Mouse (Mus musculus): Measurements from ENCODE around the gene Gm3336. TPM values are rescaled to one million over a fixed set of nuclear protein-coding genes. Genes with fewer than 3 reads are reported as not detected.

Gm3336 gene
- total RNA-seq, 2 experiments from 2014 or later, result 0.53 TPM; not detected in 1

DNA sequence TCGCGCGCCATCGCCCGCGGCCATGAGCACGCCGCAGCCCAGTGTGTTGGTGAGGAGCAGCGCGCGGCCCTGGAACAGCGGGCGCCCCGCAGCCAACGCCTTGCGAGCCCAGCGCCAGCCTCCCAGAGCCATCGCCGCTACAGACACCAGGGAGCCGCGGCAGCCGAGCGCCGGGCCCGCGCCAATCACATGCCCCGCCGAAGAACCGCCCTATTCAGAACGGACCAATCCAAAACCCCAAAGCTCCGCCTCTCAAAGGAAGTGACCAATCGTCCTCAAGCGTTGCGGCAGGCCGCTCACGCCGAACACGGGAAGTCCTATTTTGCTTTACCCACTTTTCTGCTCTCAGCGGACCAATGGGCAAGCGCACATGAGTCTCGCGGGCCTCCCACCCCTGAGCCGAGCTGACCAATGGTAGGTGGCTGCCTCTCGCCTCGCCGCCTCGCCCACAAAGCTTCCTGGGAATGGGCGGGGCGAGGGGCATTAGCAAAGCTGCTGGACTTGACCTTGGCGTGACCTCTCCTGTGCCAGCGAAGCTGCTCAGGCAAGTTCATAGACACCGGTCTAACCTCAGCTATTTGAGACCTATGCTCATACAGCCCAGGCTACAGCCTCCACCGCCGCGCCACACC lies 42.5 kb downstream of the Gm3336 start, which contains the start of gene Mpv17l2:
TSS of gene Mpv17l2 (minus strand) at position 172 of the 632 bp plus-strand sequence.
- DNase-seq (ENCODE audit: low spot score in 2 of 2), result peak; percentile 84 to 85

DNA sequence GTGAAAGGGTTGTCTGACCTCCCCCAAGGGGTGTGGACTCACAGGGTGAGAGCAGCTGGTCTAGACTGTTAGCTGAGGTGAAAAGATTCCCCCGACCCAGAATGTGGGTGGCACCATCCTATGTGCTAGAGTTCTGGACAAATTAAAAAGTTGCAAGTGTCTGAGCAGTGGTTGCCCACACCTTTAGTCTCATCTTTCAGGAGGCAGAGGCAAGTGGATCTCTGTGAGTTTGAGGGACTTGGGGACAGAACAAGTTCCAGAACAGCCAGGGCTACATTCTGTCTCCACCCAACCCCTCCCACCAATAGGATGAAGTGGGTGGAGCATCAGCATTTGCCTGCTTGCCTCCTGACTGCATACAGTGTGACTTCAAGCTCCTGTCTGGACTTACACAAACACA lies 43.8 kb downstream of the Gm3336 start:
- no peak for DNase-seq (ENCODE audit: low spot score in 2 of 2)

DNA sequence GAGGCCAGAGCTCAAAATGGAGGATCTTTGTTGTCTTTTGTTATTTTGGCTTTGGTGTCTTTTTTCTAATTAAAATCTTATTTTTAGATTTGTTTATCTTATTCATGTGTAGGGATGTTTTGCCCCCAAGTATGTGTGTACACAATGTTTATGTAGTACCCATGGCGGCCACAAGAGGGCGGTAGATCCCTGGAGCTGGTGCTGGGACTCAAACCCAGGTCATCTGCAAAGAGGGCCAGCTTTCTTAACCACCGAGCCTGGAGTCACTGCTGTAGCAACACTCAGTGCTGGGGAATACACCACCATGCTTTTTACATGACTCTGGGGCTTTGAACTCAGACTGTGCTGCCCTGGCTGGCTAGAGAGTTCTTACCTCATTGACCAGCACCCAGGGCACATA lies 45.0 kb downstream of the Gm3336 start:
- DNase-seq (ENCODE audit: low spot score in 2 of 2), result peak; percentile 70 to 80

DNA sequence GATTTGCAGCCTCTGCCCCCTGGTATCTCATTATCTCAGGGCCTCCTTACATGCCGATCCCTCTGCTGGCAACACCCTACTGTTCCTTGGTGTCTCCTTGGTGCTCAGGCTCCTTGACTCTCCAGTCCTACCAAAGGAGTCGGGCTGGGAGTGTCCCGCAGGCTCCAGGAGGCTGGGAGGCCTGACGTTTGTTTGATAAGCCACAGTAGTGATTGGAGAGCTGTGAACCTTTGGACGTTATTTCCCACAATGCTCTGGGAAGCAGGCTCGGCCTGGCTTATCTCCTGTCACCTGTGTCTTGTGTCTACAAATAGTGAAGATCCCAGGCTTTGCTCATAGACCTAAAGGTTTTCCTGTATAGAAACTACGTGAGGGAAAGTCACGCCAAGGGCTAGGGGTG lies 45.7 kb downstream of the Gm3336 start:
- DNase-seq (ENCODE audit: low spot score in 2 of 2), result no peak

DNA sequence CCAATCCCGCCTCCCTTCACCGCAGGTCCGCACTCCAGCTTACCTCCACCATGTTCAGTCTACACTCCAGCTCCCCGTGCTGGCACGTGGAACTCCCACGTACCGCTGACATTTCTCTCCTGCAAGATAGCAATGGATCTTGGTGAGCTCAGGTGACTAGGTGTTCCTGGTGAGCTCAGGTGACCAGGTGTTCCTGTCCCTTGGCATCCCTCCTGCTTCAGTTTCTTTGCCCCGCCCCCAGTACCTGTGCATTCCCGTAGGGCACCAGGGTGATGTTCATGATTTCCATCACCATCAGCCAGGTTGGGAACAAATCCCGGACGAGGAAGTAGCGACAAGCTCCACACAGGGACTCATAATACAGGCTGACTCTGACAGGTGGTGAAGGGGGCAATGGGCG lies 46.3 kb downstream of the Gm3336 start:
- no peak for DNase-seq (ENCODE audit: low spot score in 2 of 2)

DNA sequence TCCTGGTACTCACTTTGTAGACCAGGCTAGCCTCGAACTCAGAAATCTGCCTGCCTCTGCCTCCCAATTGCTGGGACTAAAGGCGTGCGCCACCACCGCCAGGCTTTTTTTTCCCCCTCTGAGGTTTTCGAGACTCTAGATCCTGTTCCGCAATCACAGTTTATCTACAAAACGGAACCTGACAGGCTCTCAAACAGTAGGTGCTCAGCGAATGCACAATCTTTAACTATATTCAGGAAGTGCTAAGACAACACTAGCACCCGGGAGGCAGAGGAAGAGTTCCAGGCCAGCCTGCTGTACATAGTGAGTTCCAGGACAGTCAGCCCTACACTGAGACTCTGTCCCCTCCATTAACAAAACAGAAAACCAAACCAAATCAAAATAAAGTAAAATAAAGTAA lies 47.0 kb downstream of the Gm3336 start:
- no peak for DNase-seq (ENCODE audit: low spot score in 2 of 2)

DNA sequence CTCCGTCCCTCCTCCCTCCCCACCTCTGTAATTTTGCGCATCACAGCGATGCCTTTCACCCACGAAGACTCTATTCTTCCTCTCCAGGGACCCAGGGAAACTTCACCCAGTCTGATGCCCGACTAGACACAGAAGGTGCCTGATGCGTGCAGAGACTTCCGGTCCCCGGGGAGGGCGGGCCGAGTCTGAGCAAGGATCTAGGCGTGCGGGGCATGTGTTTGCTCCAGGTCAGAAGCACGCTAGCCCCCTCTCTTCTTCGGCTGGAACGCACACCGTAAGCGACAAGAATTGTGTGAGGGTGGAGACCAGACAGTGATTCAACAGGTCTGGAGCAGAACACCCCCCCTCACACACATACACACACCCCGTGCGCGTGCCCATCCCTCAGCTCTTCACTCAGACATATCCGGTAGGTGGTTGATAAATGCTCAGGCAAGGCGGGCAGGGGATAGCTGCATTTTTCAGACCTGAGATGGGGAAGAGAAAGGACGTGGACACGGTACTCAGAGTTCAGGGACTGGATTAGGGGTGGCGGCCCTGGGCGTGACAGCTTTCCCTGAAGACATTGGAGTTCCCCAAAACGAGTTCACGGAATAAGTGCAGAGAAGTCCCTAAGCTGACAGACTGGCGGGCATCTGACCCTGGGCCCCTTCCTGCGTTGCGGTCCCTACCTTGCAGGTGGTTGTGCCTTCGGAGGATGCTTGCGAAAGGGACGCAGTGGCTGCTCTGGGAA lies 47.7 kb downstream of the Gm3336 start:
- no peak for DNase-seq (ENCODE audit: low spot score in 2 of 2)

DNA sequence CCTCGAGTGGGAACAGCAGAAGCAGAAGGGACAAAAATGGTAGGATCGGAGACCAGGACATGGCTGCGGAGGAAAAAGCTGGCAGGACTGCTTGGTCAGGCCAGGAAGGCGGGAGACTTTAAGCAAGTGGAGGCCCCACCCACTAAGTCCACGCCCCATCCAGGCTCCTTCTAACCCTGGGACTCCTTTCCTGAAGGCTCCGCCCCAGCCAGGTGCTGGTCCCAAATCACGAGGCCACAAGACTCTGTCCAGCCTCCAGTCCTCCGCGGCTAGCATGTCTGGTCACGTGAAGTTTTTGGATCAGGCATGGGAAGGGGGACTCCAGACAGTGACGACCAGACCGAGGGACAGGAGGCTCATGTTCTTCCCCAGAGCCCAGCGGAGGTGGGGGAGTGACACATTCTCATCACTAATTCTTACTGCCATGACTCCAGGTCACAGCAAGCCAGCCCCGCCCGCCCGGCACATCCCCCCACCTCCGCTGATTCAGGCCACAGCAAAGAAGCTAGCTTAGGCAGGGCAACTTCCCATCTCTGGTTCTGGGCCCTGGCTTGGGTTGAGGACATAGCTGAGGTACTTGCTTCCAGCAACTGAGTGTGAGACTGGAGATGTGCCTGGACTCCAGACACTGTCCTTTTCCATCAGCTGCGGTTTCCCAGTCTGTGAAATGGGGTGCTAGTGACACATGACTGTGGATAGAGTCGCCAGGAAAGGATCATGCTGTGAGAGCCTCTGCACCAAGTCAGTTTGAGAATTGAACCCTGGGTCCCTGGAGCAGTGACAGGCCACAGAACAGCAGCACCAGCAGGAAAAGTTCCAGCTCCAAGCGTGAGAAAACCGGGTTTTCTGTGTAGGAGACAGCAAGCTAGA lies 48.5 kb downstream of the Gm3336 start:
- DNase-seq (ENCODE audit: low spot score in 2 of 2), result peak; percentile 61 to 63

DNA sequence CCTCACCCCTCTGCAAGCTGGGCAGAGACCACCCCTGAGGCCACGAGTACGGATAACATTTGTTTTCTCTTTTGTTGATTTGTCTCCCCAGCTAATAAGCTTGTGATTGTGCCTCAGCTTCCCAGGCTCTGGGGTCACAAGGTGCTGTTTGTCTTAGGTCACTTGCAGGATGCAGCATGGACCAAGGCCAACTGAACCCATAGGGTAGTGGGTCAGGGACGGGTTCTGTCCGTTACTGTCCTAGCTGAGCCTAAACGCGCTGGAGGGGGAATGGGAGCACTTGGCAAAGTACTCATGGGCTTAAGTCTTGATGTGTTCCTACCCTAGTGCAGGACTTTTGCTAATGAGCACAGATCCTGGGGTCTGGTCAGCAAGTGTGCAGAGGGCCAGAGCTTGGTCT lies 49.2 kb downstream of the Gm3336 start:
- no peak for DNase-seq (ENCODE audit: low spot score in 2 of 2)

DNA sequence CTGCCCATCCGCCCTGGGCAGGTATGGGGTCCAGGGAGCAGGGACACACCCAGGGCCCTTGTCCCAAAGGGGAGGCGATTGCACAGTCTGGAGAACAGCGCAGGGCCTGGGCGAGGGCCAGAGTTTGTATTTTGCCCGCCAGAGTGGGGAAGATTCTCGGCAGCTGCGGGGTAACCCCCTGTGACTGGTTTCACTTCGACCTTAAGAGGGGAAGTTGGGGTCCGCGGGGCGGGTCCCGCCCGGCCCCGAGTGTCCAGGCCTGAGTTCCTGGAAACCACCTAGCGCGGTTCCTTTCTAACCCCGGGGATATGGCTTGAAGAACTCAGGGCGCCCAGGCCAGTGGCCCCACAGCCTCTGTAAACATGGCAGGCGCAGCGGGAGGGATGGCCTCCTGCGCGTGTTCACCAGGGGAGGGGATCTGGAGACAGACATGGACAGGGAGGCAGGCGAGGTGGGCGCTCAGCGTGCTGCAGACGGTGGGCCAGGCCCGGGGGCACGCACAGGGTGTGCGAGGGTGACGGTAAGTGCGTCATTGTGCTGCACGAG lies 50.0 kb downstream of the Gm3336 start:
- no peak for DNase-seq (ENCODE audit: low spot score in 2 of 2)

DNA sequence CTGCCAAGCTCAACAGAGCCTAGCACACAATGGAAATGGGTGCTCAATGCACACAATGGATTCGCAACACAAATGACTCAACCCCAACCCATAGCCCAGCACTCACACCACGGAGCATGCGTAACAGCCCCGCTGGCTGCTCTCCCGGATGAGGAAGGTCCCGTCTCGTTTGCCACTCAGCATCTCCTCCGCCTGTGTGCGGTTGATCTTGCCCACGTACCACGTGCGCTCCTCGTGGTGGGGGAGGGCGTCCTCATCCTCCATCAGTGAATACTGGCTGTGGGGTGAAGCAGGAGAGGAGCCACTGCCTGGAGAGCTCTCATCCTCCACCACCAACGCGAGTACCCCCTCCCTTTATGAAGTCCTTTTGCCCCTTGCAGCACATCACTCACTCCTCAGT lies 50.6 kb downstream of the Gm3336 start:
- no peak for DNase-seq (ENCODE audit: low spot score in 2 of 2)

DNA sequence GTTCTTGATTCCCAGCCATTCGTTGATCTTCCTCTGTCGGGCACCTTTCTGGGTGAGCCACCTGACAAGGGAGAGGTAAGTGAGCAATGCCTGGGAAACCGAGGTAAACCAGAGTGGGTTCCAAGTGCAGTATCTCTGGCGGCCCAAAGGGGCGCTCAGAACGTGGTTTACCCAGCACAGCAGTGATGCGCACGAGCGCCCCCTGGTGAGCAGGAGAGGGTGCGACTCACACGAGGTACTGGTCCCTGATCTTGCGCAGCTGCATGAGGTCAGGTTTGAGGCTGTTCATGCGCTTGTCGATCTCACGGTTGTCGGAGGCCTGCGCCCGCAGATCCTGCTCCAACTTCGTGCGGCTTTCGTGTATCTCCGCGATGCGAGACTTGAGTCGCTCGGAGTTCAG lies 51.0 kb downstream of the Gm3336 start:
- DNase-seq (ENCODE audit: low spot score in 2 of 2), result peak; percentile 96 to 98

DNA sequence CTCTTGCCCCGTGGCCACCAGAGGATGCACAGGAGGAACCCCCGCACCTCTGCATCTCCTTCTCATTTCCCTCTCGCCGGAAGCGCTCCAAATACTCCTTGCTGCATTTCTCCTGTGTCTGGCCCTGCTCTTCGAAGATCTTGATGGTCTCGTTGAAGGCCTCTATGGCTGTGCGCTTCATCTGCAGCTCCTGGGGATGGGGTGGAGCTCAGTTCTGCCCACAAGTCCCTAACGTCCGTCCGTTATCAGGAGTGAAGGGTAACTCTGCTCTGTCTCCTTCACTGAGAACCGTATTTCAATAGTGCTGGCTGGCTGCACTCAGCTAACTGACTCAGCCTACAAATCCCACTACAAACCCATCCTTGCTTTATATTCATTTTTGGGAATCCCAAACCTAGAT lies 51.5 kb downstream of the Gm3336 start:
- no peak for DNase-seq (ENCODE audit: low spot score in 2 of 2)

DNA sequence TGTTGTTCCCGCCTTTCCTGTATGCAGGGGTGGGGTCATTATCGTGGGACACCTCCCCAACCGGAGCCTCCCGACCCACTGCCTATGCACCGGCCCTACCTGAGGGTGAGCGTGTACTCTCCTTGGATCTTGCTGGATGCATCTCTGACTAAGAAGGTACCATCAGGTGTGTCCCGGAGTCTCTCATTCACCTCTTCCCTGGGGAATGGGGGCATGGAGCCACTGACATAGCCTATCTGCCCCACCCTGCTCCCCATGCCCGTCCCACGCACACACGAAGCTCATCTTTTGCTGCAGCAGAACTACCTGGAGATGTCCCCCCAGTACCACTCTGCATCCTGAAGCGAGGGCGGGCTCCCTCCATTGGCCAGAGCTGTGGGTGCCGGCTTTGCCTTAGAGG lies 52.4 kb downstream of the Gm3336 start:
- no peak for DNase-seq (ENCODE audit: low spot score in 2 of 2)

DNA sequence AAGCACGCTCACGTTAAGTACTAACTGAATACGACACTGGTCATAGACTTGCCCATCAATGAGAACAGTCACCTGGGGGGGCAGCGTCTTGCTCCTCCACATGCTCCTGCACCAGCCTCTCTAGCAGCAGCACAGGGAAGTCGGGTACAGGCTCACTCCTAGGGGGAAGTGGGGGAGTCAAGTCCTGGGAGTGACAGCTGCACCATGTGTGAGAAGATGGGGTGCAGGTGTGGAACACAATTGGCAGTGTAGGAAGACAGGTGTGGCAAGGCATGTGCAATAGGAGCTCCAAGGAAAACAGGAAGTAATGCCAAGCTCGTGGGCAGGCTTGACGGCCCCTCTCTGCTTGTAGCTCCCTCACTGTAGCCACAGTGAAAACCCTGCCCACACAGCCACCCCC lies 52.9 kb downstream of the Gm3336 start:
- no peak for DNase-seq (ENCODE audit: low spot score in 2 of 2)

DNA sequence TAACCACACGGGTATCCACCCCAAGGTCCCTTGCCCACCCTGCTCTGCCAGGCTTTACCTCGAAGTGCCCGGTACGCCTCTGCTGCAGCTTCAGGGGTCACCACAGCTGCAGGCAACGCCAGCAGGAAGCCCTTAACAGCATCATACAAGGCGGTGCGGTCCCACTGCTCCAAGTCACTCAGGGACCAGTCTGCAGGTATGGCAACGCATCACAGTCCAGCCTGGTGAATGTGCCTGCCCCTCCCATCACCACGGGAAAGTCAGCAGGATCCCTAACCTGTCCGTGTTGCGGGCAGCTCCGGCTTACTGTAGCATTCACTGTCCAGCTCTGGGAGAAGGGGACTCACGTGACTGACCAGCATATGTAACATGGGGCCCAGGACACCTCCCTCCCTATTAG lies 53.7 kb downstream of the Gm3336 start:
- no peak for DNase-seq (ENCODE audit: low spot score in 2 of 2)

Other genes starting within 250 kb of the Gm3336 start
- 10 to 100 TPM; 26.0 to 27.0 TPM for gene Klhl26, start 241.6 kb upstream of the Gm3336 start, total RNA-seq (2021)
- 10 to 100 TPM; 20.4 to 26.4 TPM for gene Tmem59l, start 231.2 kb upstream of the Gm3336 start, total RNA-seq (2021)
- 1 to 10 TPM in 1 of 2 experiments, under 1 TPM in 1; 0.74 to 1.6 TPM for gene Crlf1, start 225.4 kb upstream of the Gm3336 start, total RNA-seq (2021)
- 100 to 1,000 TPM; 155 to 174 TPM for gene Rex1bd, start 211.8 kb upstream of the Gm3336 start, total RNA-seq (2021)
- gene Uba52, start 207.7 kb upstream of the Gm3336 start, total RNA-seq (2021), result 1,000 to 10,000 TPM; 1,449 to 1,570 TPM
- 100 to 1,000 TPM; 257 to 332 TPM for gene Fkbp8, start 190.8 kb upstream of the Gm3336 start, total RNA-seq (2021)
- 10 to 100 TPM; 68.1 to 76.3 TPM for gene Kxd1, start 190.6 kb upstream of the Gm3336 start, total RNA-seq (2021)
- gene Ell, start 179.1 kb upstream of the Gm3336 start, total RNA-seq (2021), result 10 to 100 TPM; 23.1 to 26.6 TPM
- gene Isyna1, start 124.2 kb upstream of the Gm3336 start, total RNA-seq (2021), result 100 to 1,000 TPM; 115 to 165 TPM
- 10 to 100 TPM; 78.5 to 86.9 TPM for gene Ssbp4, start 109.7 kb upstream of the Gm3336 start, total RNA-seq (2021)
- gene Lrrc25, start 102.4 kb upstream of the Gm3336 start, total RNA-seq (2021), result 1 to 10 TPM; 1.4 to 3.0 TPM
- 1 to 10 TPM; 2.2 to 6.4 TPM for gene Gdf15, start 86.1 kb upstream of the Gm3336 start, total RNA-seq (2021)
- gene Pgpep1, start 58.2 kb upstream of the Gm3336 start, total RNA-seq (2021), result 100 to 1,000 TPM; 101 to 153 TPM
- 10 to 100 TPM; 73.2 to 75.9 TPM for gene Lsm4, start 45.3 kb upstream of the Gm3336 start, total RNA-seq (2021)
- gene Jund, start 19.6 kb upstream of the Gm3336 start, total RNA-seq (2021), result 100 to 1,000 TPM; 228 to 252 TPM
- under 1 TPM in 1 of 2 experiments, not detected in 1; 0.10 TPM for gene Iqcn, start 15.1 kb upstream of the Gm3336 start, total RNA-seq (2021)
- gene Pde4c, start 5.2 kb downstream of the Gm3336 start, total RNA-seq (2021), result under 1 TPM; 0.42 to 0.86 TPM
- 10 to 100 TPM; 52.4 to 60.4 TPM for gene Rab3a, start 36.1 kb downstream of the Gm3336 start, total RNA-seq (2021)
- gene Mpv17l2, start 42.4 kb downstream of the Gm3336 start, total RNA-seq (2021), result 100 to 1,000 TPM in 1 of 2 experiments, 10 to 100 TPM in 1; 94.9 to 120 TPM
- 10 to 100 TPM; 30.5 to 36.5 TPM for gene Pik3r2, start 58.2 kb downstream of the Gm3336 start, total RNA-seq (2021)
- gene Mast3, start 86.5 kb downstream of the Gm3336 start, total RNA-seq (2021), result 10 to 100 TPM; 15.6 to 16.7 TPM
- gene Il12rb1, start 89.9 kb downstream of the Gm3336 start, total RNA-seq (2021), result under 1 TPM; 0.66 to 0.77 TPM
- 1 to 10 TPM; 8.3 to 8.7 TPM for gene Arrdc2, start 121.2 kb downstream of the Gm3336 start, total RNA-seq (2021)
- 1 to 10 TPM; 2.2 to 2.8 TPM for gene Kcnn1, start 144.7 kb downstream of the Gm3336 start, total RNA-seq (2021)
- gene Ccdc124, start 155.4 kb downstream of the Gm3336 start, total RNA-seq (2021), result 10 to 100 TPM; 58.9 to 59.3 TPM
- not detected for gene Slc5a5, start 174.2 kb downstream of the Gm3336 start, total RNA-seq (2021)
- 1,000 to 10,000 TPM; 1,253 to 1,401 TPM for gene Rpl18a, start 178.9 kb downstream of the Gm3336 start, total RNA-seq (2021)
- 10 to 100 TPM; 34.3 to 39.5 TPM for gene Map1s, start 187.4 kb downstream of the Gm3336 start, total RNA-seq (2021)